Mouse (Mus musculus): ENCODE measurements around the gene Stat6.

- no peak for TF ChIP-seq POLR2A (IDR thresholded peaks at IDR 0.05; ENCODE audit: low read depth, low read length)
- no peak for TF ChIP-seq CTCF (conservative IDR thresholded peaks at IDR 0.05; ENCODE audit: insufficient read depth, insufficient read length, low read depth, low read length)
Measured at GRCm38 (mm10) chr10:127708850-127709370, 66.1 kb downstream of the Stat6 start.

Data from kidney, adult 2 months (tissue).